Mouse (Mus musculus): Measurements from ENCODE around the gene Rpl18a.

- TF ChIP-seq POLR2A (IDR thresholded peaks at IDR 0.05; ENCODE audit: insufficient read depth, low read length), result no peak
- peak; percentile 38 for TF ChIP-seq CTCF (IDR thresholded peaks at IDR 0.05; ENCODE audit: low read depth, low read length)
Measured at GRCm38 (mm10) chr8:70941478-70941877, 44.3 kb upstream of the Rpl18a start.
